Mouse (Mus musculus) testis, postnatal 10 days (tissue): ENCODE measurements around the gene Prr23a1.
A peak's percentile ranks its signal among the peaks of the same experiment; 100 is the strongest.

Source experiments
- DNase-seq: peaks from one replicate; pipeline ENCODE4 v3.0.0; 2021; ENCODE audit warnings: low spot score

Gene Prr23a1

DNA sequence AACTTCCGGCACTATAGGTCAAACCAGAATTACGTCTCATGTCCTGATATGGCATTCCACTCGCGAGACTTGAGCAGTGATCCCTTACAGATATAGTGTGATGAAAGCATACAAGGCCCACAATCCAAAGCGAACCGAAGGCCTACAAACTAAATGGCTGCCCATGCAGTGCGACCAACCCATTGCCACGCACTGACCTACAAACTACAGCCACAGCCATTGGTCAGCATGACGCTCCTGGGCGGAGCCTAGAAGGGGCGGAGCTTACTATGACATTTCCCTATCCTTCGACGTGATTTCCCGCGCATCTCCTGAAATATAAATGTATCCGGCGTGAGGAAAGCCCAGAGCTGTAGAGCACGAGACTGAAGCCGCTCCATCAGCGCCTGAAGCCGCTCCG lies at the start of gene Prr23a1:
TSS of gene Prr23a1 (plus strand) at position 387 of the 400 bp plus-strand sequence.
- peak; percentile 53 for DNase-seq

DNA sequence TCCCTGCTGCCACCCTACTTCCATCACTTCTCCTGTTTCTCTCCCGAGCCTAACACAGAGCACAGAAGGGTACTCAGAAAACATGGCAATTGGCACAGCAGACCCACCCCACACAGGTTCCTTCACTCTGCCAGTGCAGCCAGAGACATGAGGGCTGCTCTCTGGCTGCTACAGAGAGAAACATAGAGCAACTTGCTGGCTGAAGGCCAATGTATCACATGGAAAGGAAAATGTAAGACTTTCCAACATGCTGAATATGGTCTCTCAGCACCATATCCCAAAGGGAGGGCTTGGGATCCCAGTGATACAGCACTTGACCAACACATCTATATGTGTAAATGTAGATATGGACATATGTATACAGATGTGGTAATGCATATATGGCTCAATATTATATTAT lies 43.3 kb upstream of the Prr23a1 start:
- no peak for DNase-seq

DNA sequence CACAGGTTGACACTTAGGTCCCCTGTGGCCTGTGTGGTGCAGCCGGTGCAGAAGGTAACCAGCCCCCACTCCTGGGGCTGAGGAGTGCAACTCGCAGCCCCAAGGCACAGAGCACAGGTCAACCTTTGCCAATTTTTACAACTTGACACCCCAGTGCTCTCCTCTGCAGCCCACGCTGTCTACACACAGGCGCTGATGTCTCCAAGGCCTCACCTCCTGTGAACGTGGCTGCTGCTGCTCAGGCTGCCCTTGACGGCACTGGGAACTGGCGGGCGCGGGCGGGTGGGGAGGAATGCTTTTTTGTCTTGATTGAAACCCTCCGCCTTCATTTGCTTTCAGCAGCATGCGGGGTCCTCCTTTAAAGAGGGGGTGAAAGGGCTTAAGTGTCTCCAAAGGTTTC lies 38.3 kb upstream of the Prr23a1 start:
- DNase-seq: no peak

DNA sequence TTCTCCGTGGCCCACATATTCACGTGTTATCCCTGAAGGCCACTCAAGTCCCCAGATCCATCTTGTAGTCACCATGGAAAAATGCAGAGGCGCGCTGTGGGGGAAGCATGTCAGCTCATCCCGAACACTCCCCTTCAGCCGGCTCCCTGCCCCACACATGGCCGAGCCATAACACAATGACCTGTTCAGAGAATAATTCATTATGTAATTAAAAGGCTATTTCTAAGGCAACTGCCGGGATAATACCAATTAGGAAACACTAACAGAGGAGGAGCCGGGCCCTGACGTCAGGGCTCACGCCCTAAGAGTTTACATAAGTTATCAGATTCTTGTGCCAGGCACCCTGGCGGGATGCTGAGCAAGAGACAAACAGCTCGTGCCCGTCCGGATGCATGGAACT lies 36.8 kb upstream of the Prr23a1 start:
- no peak for DNase-seq

DNA sequence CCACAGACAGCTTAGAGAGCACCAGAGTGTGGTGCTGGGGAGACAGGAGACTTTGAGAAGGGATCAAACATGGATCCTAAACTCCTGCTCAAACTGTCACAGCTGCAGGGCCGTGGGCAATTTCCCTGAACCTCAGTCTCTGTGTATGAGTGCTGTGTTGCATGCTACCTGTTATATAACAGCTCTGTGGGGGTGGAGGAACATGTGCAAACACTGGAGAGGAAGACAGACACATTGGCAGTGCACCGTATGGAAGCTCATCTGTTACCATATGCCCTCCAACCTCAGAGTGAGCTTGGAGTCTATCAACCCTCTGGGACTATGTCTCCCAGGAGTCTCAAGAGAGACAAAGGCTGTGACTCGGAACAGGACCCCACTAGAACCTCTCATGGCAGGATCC lies 36.4 kb upstream of the Prr23a1 start:
- no peak for DNase-seq

DNA sequence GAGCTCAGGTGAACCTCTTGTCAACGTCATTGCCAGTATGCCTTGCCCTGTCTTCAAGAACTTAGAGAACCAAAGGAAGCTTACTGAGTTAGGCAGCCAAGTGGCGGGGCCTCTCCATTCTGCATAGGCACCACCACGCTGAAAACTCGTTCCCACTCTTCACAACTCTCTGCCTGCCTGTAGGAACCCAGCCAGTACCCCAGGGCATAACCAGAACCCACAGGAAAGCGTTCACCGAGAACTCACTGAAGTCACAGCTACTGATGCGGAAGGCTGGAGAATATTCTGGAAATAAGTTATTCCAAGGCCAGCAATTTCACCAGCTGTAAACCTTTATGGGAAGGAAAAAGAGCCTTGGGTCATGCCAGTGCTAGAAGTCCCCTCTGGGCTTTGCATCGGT lies 34.7 kb upstream of the Prr23a1 start:
- no peak for DNase-seq

DNA sequence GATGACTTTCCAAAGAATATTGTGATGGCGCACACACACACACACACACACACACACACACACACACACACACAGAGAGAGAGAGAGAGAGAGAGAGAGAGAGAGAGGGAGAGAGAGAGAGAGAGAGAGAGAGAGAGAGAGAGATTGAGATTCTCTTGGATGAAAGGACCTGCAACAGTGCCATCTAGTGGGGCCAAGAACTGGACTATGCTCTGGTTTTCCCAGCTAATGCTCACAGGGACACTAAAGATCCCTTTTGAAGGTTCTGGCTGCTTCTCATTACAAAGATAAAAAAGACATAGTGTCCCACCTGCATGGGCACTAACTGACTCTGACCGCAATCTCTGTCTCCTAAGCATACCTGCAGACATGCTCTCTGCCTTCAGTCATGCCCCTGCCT lies 32.8 kb upstream of the Prr23a1 start:
- peak; percentile 71 for DNase-seq

DNA sequence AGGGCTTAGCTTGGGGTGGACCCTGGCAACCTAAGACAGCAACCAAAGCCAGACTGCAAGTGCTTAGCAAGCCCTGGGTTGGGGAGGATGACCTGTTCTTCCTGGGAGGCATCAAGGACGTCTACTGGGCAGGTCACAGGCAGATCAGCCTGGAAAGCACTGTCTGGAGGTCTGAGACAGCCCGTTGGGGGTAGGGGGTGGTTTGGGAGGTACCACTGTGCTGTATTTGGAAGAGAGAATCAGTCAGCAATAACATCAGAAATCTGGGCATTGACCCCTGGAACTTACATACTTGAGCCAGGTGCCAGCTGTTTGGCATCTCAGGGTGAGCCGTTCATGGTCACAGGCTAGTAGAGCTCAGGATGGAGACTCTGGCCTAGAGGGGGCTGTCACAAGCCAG lies 26.2 kb upstream of the Prr23a1 start:
- DNase-seq: peak; percentile 35

DNA sequence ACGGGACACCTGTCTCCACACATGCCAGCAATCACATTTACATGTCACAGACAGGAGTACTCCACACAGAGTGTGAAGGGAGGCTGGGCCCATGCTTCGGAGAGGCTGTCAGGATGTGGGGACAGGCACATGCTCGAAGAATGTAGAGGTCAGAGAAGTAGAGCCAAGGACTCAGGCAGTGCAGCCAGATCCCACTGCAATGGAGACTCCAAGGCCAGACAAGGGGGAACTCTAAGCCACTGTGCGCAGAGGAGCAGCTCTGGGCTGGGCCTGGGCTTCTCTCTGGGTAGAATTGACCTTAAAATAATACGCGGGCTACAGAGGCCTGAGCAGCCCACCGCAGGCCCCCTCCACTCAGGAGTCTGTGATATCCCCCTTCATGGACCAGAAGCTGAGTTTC lies 24.7 kb upstream of the Prr23a1 start:
- peak; percentile 39 for DNase-seq

DNA sequence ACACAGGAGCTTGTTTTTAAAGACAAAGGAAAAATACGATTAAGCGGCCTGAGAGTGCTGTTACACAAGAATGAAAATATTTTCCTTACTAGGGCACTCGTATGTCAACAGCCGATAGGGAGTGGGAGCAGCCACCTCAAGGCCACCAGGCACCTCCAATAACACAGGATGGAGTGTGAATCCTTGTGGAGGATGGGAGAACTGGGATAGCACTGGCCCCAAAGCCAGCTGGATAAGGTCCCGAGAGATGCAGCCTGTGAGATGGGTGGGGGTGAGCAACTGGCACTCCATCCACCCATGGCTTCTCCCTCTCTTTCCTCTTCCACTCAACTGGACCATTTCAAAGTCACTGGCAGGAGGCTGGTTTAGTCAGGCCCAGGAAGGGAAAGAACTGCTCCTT lies 23.3 kb upstream of the Prr23a1 start:
- DNase-seq: no peak

DNA sequence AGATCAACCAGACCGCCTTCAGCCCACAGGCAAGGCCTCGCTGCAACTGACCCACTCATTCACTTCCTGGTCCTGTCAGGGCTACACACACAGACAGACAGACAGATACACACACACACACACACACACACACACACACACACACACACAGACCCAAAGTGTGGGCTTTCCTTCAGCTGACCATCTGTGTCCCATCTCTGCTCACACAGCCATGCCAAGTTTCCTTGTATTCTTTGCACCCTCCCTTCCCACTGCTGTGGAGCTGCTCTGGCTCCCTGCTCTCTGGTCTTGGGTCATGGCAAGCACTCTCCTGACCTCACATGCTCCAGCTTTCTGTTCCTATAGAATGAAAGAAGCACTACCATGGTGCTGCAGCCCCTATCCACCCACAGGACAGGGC lies 22.8 kb upstream of the Prr23a1 start:
- no peak for DNase-seq

DNA sequence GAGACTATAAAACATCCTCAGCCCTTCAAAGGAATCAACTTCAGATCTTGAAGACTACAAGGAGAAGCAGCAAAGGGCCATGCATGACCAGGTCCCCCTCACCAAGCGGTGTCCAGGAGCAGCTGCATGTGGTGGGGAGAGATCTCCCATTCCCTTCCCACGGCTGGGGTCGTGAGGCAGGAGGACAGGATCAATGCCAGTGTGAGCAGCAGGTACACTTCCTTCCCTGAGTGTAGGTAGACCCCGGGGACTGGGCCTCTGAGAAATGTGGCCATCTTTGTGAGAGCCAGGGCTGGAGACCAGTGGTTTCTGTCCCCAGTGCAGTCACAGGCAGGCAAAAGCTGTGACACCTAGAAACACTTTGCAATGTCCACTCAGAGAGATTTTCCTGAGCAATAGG lies 21.8 kb upstream of the Prr23a1 start:
- no peak for DNase-seq

DNA sequence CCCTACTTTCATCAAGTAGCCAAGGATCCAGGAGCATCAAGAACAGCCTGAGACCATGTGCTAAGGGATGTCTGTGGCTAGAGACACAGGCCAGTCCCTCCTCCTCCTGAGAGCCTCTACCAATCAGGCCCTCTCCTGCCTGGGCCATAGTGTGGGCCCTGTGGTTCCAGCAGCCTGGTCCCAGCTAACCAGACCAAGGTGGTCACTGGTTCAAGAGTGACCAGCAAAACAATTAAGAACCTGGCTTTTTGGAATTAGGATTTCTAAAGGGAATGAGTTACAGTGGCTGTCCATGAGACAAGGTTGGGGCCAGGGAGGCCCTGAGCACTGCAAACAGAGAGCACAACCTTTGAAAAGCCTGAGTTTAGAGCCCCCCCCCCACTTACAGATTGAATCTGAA lies 21.2 kb upstream of the Prr23a1 start:
- DNase-seq: no peak

DNA sequence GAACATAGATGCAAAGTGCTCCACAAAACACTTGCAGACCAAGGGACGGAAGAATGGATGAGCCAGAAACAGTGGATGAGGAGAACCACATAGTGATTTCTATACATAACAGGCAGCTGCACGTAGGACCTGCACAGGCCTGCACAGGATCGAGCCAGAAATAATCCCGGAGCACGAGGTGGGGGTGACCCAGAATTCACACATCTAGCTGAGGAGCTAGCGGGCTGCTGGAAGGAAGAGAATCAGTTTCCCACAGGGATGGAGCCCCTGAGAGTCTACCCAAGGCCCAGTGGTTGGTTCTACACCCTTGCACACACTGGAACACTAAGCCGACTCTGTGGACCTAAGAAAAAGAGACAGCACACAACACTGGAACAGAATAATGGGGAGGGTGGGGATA lies 18.5 kb upstream of the Prr23a1 start:
- no peak for DNase-seq

DNA sequence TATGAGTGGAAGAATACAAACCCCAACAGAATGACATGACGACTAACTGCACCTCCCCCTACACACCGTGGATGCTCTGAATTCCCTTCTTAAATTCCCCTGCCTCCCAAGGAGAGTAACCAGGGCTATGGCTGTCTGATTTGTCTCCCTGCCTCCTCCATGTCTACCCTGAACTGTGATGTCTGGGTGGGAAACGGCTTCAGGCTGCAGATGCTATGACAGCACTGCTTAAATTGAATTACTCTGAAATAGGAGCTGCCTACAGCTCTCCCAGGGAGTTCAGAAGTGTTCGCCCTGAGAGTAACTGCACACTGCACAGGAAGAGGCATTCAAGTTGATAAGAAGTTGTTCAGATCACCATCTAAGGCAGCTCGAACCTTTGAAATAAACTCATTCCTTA lies 12.8 kb upstream of the Prr23a1 start:
- DNase-seq: no peak

DNA sequence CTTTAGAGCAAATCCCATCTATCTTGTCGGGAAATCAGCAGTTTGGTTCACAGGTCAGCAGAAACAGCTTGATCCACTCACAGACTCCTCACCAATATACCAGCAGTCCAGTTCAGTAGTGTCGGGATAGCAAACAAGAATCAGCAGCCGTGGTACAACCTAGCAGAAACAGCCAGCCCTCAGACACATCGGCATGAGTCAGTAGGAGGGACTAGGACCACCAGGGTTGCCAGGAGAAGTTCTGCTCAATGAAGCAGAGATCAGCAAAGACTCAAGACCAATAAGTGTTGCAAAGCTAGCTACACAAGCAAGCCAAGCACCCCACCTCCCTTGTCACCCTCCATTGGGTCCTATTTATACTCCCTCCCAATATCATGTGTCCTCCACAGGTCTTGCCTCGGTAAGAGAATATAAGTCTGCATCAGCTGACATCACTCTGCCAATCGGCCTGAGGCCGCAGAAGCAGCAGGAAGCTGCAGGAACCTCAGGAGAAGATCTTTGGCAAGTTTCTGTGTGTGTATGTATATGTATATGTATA lies 4.7 kb upstream of the Prr23a1 start:
- no peak for DNase-seq

DNA sequence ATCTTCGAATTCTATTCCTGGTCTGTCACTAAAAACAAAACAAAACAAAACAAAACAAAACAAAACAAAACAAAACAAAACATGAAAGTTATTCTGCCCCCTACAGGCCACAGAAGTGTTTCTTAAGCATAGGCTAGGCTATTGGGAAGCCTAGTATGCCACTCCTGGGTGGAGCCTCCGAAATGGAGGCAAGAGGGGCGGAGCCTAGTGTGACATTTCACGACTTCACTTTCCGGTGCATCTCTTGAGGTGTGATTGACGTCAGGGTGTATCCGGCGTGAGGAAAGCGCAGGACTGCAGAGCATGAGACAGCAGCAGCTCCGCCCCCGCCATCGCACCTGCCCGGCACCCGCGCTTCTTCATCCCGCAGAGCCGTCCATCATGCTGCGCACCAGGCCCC lies 13.9 kb downstream of the Prr23a1 start, which contains the start of gene Prr23a2:
TSS of gene Prr23a2 (plus strand) at position 285 of the 400 bp plus-strand sequence.
- DNase-seq: peak; percentile 44

DNA sequence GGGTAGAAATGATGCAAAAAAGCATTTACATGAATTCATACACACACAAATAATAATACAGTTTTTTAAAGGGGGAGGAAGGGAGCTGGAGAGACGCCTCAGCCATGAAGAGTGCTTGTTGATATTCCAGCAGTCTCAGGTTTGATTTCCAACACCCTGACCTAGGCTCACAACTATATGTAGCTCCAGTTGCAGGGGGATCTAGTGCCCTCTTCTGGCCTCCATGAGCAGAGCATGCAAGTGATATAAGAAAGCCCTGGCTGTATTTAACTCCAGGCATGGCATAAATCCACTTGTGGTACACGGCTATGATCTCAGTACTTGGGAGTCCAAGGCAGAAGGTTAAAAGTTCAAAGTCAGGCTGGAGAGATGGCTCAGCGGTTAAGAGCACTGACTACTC lies 21.2 kb downstream of the Prr23a1 start:
- DNase-seq: no peak

DNA sequence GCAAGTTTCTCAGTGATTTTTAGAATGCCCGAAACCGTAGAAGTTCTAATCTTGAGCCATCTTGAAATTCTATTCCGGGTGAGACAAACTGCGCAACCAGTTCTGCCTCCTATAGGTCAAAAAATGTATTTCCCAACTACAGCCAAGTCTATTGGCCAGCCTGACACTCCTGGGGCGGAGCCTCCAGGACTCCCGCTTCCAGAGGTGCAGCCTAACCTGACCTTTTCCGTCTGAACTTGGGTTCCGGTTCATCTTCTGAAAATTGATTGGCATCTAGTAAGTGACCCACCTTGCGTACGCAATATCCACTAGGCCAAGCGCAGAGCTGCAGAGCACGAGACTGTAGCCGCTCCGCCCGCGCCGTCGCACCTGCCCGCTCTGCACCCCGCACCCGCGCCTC lies 22.3 kb downstream of the Prr23a1 start, which contains the start of gene Prr23a3:
TSS of gene Prr23a3 (plus strand) at position 197 of the 400 bp plus-strand sequence.
- DNase-seq: peak; percentile 42
